Mouse (Mus musculus) liver, embryonic 13.5 days (tissue): ENCODE measurements around the gene C8a. TPM values are rescaled to one million over a fixed set of nuclear protein-coding genes. Genes with fewer than 3 reads are reported as not detected.

Source experiments
- ATAC-seq: fragments of 200-750 bp; cut with Nextera tagmentation; 2 replicates; pipeline ENCODE4 v1.8.0; 2017; ENCODE audit warnings: low read depth, mild to moderate bottlenecking, moderate number of reproducible peaks, moderate library complexity
- DNase-seq: peaks from one replicate; pipeline ENCODE4 v3.0.0; 2022
- H3K27ac ChIP-seq: fragments of 300-500 bp; sonication (generic); 2 replicates; pipeline ENCODE4 v1.5.1; 2015; ENCODE audit warnings: moderate library complexity, mild to moderate bottlenecking, inconsistent platforms
- H3K27me3 ChIP-seq: fragments of 300-500 bp; sonication (generic); 2 replicates; pipeline ENCODE4 v1.6.1; 2015; ENCODE audit warnings: mild to moderate bottlenecking, inconsistent platforms
- H3K36me3 ChIP-seq: fragments of 300-500 bp; sonication (generic); 2 replicates; pipeline ENCODE4 v1.6.1; 2015; ENCODE audit warnings: mild to moderate bottlenecking, inconsistent platforms
- H3K4me1 ChIP-seq: fragments of 300-500 bp; sonication (generic); replicated peaks from 2 replicates; pipeline ENCODE4 v1.6.1; 2015; ENCODE audit warnings: inconsistent platforms
- H3K4me2 ChIP-seq: fragments of 300-500 bp; sonication (generic); 2 replicates; pipeline ENCODE4 v1.6.1; 2015; ENCODE audit warnings: inconsistent platforms, mild to moderate bottlenecking, moderate library complexity
- H3K4me3 ChIP-seq: fragments of 300-500 bp; sonication (generic); replicated peaks from 2 replicates; pipeline ENCODE4 v1.5.1; 2015; ENCODE audit warnings: mild to moderate bottlenecking, inconsistent platforms
- H3K9ac ChIP-seq: fragments of 300-500 bp; sonication (generic); 2 replicates; pipeline ENCODE4 v1.6.1; 2015; ENCODE audit warnings: mild to moderate bottlenecking, inconsistent platforms
- H3K9me3 ChIP-seq: fragments of 300-500 bp; sonication (generic); replicated peaks from 2 replicates; pipeline ENCODE4 v1.6.1; 2016; ENCODE audit warnings: inconsistent platforms
- WGBS: fragments of 180-500 bp; shearing (Covaris S2); methylation state at CpG from one replicate; pipeline ENCODE4 v1.1.7; 2015; ENCODE audit not compliant: insufficient replicate concordance; 5-methylcytosine and 5-hydroxymethylcytosine counted together
- polyA plus RNA-seq: library from polyadenylated mRNA; unstranded; fragments of >200 nt; fragmentation: Nextera tagmentation; extraction: Ambion mirVana; gene quantifications from 2 replicates; pipeline ENCODE4 v1.2.1, GENCODE M21; 2015

Gene C8a
- polyA plus RNA-seq, 1 experiment from 2014 or later: 7.2 TPM

DNA sequence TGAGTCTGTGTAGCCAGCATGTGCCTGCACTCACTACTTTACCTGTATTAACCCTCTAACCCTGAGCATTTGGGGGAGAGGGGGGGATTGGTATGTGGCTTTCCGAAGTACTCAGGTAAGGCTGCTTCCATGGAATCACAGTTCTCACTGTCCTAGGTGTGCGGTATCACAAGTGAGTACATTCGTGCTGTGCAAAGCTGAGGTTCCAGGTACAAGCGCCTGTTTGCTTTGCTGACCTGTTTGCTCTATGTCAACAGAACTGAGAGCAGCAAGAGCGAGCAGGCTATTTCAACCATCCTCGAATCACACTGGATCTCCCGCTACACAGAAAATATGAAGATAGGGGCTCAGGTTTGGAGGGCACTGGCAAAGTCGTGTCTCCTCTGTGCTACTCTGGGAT lies 110.1 kb downstream of the C8a start, which contains the start of gene C8b:
Gene C8b, plus strand, starts transcription at position 253 of the 400 bp plus-strand sequence.
- 0 out of 2 replicates have a peak, but pooled peaks cover 4% of the 10 kb centered on the region for H3K4me1 ChIP-seq
- 59% methylated on average over 8 of the region's 8 CpGs for WGBS
- H3K36me3 ChIP-seq: no peaks in the 10 kb centered on the region
- H3K27ac ChIP-seq: no peak within 1 kb of the TSS
- no peaks in the 10 kb centered on the region for H3K9me3 ChIP-seq
- H3K4me2 ChIP-seq: peak within 1 kb of the TSS; percentile 21
- H3K9ac ChIP-seq: no peak within 1 kb of the TSS
- no peak within 1 kb of the TSS for H3K4me3 ChIP-seq
- ATAC-seq (peak; percentile 66), DNase-seq (no peak)
- no peaks in the 10 kb centered on the region for H3K27me3 ChIP-seq

Other genes with a start within 250 kb of the C8a start
- gene C8b, start 110.1 kb downstream of the C8a start, polyA plus RNA-seq: 12.5 and 15.3 TPM in 2 replicates
- gene Gm17662, start 19.1 kb downstream of the C8a start, polyA plus RNA-seq: not detected in 2 replicates
- gene Fyb2, start 37.1 kb upstream of the C8a start, polyA plus RNA-seq: 0.07 and 0.08 TPM in 2 replicates
- 0.22 and 0.37 TPM in 2 replicates for gene Prkaa2, start 233.5 kb upstream of the C8a start, polyA plus RNA-seq